Mouse (Mus musculus) limb, embryonic 14.5 days (tissue): ENCODE measurements around the gene Hist1h2aa. TPM values are rescaled to one million over a fixed set of nuclear protein-coding genes. Genes with fewer than 3 reads are reported as not detected.

Experiments used
- ATAC-seq: fragments of 200-750 bp; cut with Nextera tagmentation; 2 replicates; pipeline ENCODE4 v1.8.0; 2017; ENCODE audit warnings: low read depth, moderate number of reproducible peaks, moderate TSS enrichment; ENCODE audit not compliant: low FRiP score
- DNase-seq: peaks from one replicate; pipeline ENCODE4 v3.0.0-alpha.2; 2015; ENCODE audit warnings: low spot score
- H3K27ac ChIP-seq: fragments of 300-500 bp; sonication (generic); replicated peaks from 2 replicates; pipeline ENCODE4 v1.5.1; 2014; ENCODE audit warnings: low read depth, mild to moderate bottlenecking, low read length, moderate library complexity, mixed read lengths
- H3K27me3 ChIP-seq: fragments of 300-500 bp; sonication (generic); 2 replicates; pipeline ENCODE4 v1.6.1; 2014; ENCODE audit warnings: low read length, mixed read lengths; ENCODE audit not compliant: control insufficient read depth, insufficient read depth
- H3K36me3 ChIP-seq: fragments of 300-500 bp; sonication (generic); 2 replicates; pipeline ENCODE4 v1.6.1; 2014; ENCODE audit warnings: mild to moderate bottlenecking, low read length, moderate library complexity, mixed read lengths; ENCODE audit not compliant: control insufficient read depth, insufficient read depth
- H3K4me1 ChIP-seq: fragments of 300-500 bp; sonication (generic); 2 replicates; pipeline ENCODE4 v1.6.1; 2014; ENCODE audit warnings: antibody characterized with exemption, low read length, mixed read lengths; ENCODE audit not compliant: control insufficient read depth, insufficient read depth
- H3K4me2 ChIP-seq: fragments of 300-500 bp; sonication (generic); replicated peaks from 2 replicates; pipeline ENCODE4 v1.6.1; 2014; ENCODE audit warnings: low read depth, mild to moderate bottlenecking, low read length, moderate library complexity; ENCODE audit not compliant: severe bottlenecking
- H3K4me3 ChIP-seq: fragments of 300-500 bp; sonication (generic); replicated peaks from 2 replicates; pipeline ENCODE4 v1.5.1; 2014; ENCODE audit warnings: low read length
- H3K9ac ChIP-seq: fragments of 300-500 bp; sonication (generic); 2 replicates; pipeline ENCODE4 v1.6.1; 2014; ENCODE audit warnings: mild to moderate bottlenecking, low read depth, low read length, moderate library complexity; ENCODE audit not compliant: severe bottlenecking
- H3K9me3 ChIP-seq: fragments of 300-500 bp; sonication (generic); 2 replicates; pipeline ENCODE4 v1.6.1; 2016; ENCODE audit warnings: low read length; ENCODE audit not compliant: control insufficient read depth
- POLR2A ChIP-seq: fragments of 200-500 bp; IDR thresholded peaks from 2 replicates; pipeline ENCODE4 v1.8.0; 2012; ENCODE audit warnings: inconsistent platforms, mild to moderate bottlenecking, moderate library complexity, borderline replicate concordance; ENCODE audit not compliant: insufficient read depth, insufficient read length; ENCODE audit errors: extremely low read depth
- WGBS: fragments of 180-500 bp; shearing (Covaris S2); extraction: QIAGEN DNeasy Blood & Tissue Kit; methylation state at CpG from one replicate; pipeline ENCODE4 v1.1.7; 2014; 5-methylcytosine and 5-hydroxymethylcytosine counted together
- polyA plus RNA-seq, 2 experiments: library from polyadenylated mRNA; depleted of rRNA in 1 of 2; stranded (reverse) in 1 of 2; unstranded in 1 of 2; fragments of >200 nt; fragmentation: Nextera tagmentation in 1 of 2; extraction: Ambion mirVana in 1 of 2; gene quantifications; 2 replicates each; pipeline versions ENCODE4 v1.2.1 to v1.2.3; 2012 to 2014

The Hist1h2aa gene
- polyA plus RNA-seq, 2 experiments, result not detected

DNA sequence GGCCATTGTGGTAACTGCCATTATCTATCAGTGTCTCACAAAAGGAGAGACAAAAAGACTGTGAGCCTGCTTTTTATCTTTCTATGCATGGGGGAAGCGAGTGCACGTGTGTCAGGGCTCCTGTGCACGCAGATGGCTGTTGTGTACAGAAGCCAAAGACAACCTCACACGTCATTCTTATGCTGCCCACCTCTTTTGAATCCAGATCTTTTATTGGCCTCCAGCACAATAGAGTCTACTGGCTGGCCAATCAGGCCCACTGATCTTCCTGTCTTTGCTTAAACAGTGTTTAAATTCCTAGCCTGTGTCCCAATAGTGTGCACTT lies 41.0 kb upstream of the Hist1h2aa start:
- no peak overlapping the region for H3K27ac ChIP-seq
- no peaks in the 10 kb centered on the region for H3K36me3 ChIP-seq
- TF ChIP-seq POLR2A, result no peak
- no peak overlapping the region for H3K9ac ChIP-seq
- no peak overlapping the region for H3K4me3 ChIP-seq
- no peaks in the 10 kb centered on the region for H3K27me3 ChIP-seq
- no peak overlapping the region for H3K4me2 ChIP-seq
- H3K4me1 ChIP-seq, result 0 out of 2 replicates have a peak, but pooled peaks cover 3% of the 10 kb centered on the region
- ATAC-seq (no peak), DNase-seq (no peak)
- H3K9me3 ChIP-seq, result no peaks in the 10 kb centered on the region
- 73% methylated on average over 4 of the region's 4 CpGs for WGBS

DNA sequence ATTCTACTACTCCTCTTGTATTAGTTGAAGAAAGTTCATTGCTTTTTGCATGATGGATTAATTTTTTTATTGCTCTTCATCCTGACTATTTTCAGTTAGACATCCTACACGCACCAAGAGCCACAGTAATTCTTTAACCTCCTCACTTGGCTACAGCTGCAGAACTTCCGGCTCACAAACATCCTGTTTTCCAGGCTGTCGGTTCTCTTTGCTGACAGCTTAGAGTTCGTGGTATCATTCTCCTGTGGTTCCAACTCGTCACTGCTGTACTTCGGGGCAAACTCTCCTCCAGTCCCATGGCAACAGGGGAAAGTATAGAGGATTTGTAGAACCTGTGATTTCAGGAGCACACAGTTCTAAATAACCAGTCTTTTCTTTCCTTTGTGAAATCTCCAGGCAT lies 36.0 kb upstream of the Hist1h2aa start:
- Histone ChIP-seq H3K9ac (no peak overlapping the region), H3K9me3 (no peaks in the 10 kb centered on the region), H3K27ac (no peak overlapping the region), H3K4me3 (no peak overlapping the region), H3K36me3 (no peaks in the 10 kb centered on the region), H3K27me3 (no peaks in the 10 kb centered on the region), H3K4me2 (no peak overlapping the region), H3K4me1 (no peaks in the 10 kb centered on the region)
- DNase-seq (no peak), ATAC-seq (no peak)
- TF ChIP-seq POLR2A, result no peak
- WGBS, result 61% methylated on average over 6 of the region's 6 CpGs

DNA sequence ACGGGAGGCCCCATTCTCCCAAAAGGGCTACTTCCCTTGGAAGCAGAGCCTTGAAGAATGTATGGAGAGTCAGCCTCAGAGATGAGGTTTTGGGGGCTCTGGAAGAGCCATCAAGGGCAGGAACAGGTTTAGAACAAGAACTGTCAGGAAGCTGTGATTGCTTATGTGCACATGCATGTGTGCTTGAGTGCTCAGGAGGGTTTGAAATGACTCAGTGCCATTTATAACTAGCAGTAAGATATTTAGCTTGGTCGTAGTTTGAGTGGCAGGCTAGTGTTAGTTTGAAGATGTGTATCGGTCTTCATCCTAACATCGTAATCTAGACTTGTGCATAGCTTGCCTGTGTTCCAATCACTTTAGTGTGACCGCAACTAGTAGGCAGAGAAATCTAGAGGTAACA lies 27.4 kb upstream of the Hist1h2aa start:
- 94% methylated on average over 5 of the region's 5 CpGs for WGBS
- Histone ChIP-seq H3K4me2 (no peak overlapping the region), H3K27me3 (no peaks in the 10 kb centered on the region), H3K4me3 (no peak overlapping the region), H3K4me1 (no peaks in the 10 kb centered on the region), H3K27ac (no peak overlapping the region), H3K36me3 (no peaks in the 10 kb centered on the region), H3K9ac (no peak overlapping the region), H3K9me3 (no peaks in the 10 kb centered on the region)
- no peak for ATAC-seq
- DNase-seq, result no peak
- TF ChIP-seq POLR2A, result no peak

DNA sequence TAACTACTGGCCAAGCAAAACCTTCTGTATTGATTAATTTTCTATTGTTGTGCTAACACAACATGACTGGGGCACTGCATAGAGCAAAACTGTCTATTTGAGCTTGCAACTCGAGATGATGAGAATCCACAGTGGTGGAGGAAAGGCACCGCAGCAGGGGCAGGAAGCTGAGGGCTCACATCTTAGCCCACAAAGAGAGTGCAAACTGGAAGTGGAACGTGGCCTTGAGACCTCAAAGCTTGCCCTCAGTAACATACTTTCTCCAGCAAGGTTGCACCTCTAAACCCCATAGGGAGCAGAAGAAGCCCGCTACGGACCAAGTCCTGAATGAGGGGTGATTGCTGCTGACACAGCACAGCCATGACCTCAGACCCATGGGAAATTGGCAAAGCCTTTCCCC lies 24.1 kb upstream of the Hist1h2aa start:
- H3K4me3 ChIP-seq, result no peak overlapping the region
- no peak overlapping the region for H3K9ac ChIP-seq
- no peaks in the 10 kb centered on the region for H3K4me1 ChIP-seq
- TF ChIP-seq POLR2A, result no peak
- no peak overlapping the region for H3K4me2 ChIP-seq
- H3K27ac ChIP-seq, result no peak overlapping the region
- 73% methylated on average over 5 of the region's 5 CpGs for WGBS
- no peaks in the 10 kb centered on the region for H3K27me3 ChIP-seq
- ATAC-seq, result no peak
- no peaks in the 10 kb centered on the region for H3K9me3 ChIP-seq
- DNase-seq, result no peak
- H3K36me3 ChIP-seq, result no peaks in the 10 kb centered on the region

DNA sequence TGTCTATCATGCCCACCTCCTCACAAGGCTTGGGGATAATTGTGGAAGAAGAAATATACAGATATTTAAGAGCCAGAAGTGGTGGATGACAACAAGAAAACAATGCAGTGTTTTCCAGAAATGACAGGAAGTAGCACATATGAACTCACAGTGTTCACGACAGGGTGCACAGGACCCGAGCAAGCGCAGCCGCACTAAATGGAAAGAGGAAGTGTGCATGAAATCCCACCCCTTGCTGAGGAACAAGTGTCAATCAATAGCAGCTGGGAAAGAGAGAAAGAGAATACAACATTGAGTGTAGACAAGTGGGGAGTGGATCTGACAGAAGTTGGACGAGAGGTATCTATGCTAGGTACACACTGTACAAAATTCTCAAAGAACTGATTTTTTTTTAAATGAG lies 22.9 kb upstream of the Hist1h2aa start:
- H3K4me2 ChIP-seq, result no peak overlapping the region
- H3K9ac ChIP-seq, result no peak overlapping the region
- H3K4me3 ChIP-seq, result no peak overlapping the region
- H3K27ac ChIP-seq, result no peak overlapping the region
- H3K9me3 ChIP-seq, result no peaks in the 10 kb centered on the region
- WGBS, result 80% methylated on average over 5 of the region's 5 CpGs
- DNase-seq (no peak), ATAC-seq (no peak)
- H3K36me3 ChIP-seq, result no peaks in the 10 kb centered on the region
- H3K27me3 ChIP-seq, result no peaks in the 10 kb centered on the region
- no peaks in the 10 kb centered on the region for H3K4me1 ChIP-seq
- TF ChIP-seq POLR2A, result no peak

DNA sequence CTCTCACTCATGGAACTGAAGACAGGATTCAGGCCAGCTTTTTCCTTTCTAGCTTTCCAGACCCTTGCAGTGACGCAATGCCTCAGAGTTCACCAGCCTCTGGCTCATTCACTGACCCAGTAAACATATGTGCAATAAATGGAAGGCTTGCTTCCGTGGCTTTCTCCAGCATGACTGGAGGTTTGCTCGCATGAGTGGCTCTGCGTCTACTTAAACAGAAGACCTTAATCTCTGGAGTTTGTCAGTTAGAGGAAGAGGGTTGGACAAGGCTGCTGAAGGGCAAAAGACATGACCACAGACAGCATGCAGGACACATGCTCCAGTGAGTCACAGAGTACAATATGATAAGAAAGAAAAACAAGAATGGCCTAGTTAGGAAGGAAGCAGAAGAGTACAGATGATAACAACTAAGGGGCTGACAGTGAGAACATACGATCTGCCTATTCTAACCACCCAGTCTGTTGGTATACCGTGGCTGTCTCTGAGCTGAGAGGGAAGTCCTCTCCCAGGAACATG lies 20.4 kb upstream of the Hist1h2aa start:
- Histone ChIP-seq H3K4me1 (no peaks in the 10 kb centered on the region), H3K27ac (no peak overlapping the region), H3K36me3 (no peaks in the 10 kb centered on the region), H3K9me3 (no peaks in the 10 kb centered on the region), H3K4me3 (no peak overlapping the region), H3K4me2 (no peak overlapping the region), H3K9ac (no peak overlapping the region), H3K27me3 (no peaks in the 10 kb centered on the region)
- ATAC-seq (no peak), DNase-seq (no peak)
- no peak for TF ChIP-seq POLR2A
- 55% methylated on average over 6 of the region's 6 CpGs for WGBS
